Mouse (Mus musculus): Measurements from ENCODE around the gene Ubash3a. TPM values are rescaled to one million over a fixed set of nuclear protein-coding genes. Genes with fewer than 3 reads are reported as not detected.

The Ubash3a gene
- total and polyA plus RNA-seq, 3 experiments = 0.29 to 0.36 TPM; not detected in 1

GRCm38 (mm10) chr17:31288999-31289726 lies 81.5 kb downstream of the Ubash3a start:
- DNase-seq = no peak
- intact Hi-C loops (cut with DNase I) = no loop called here
- Histone ChIP-seq H3K27me3 (ENCODE audit: control insufficient read depth, insufficient read depth, low read length) (no peaks in the 10 kb centered on the region), H3K4me1 (ENCODE audit: control insufficient read depth, insufficient read depth, low read length) (no peaks in the 10 kb centered on the region), H3K27ac (no peak overlapping the region), H3K36me3 (ENCODE audit: control insufficient read depth, insufficient read depth, low read length) (no peaks in the 10 kb centered on the region), H3K4me3 (no peak overlapping the region), H3K9ac (ENCODE audit: low read depth, low read length) (no peak overlapping the region), H3K79me2 (replicated peaks; ENCODE audit: control insufficient read depth, insufficient read depth, low read length) (no peaks in the 10 kb centered on the region)
- TF ChIP-seq POLR2A (IDR thresholded peaks at IDR 0.05; ENCODE audit: insufficient read depth, low read depth, low read length) = no peak
- TF ChIP-seq EP300 (IDR thresholded peaks at IDR 0.05; ENCODE audit: insufficient read depth, low read depth, low read length) = no peak
- no peak for TF ChIP-seq CTCF (IDR thresholded peaks at IDR 0.05)
- WGBS = 46% methylated on average over 7 of the region's 7 CpGs

GRCm38 (mm10) chr17:31290311-31290710 lies 82.6 kb downstream of the Ubash3a start:
- intact Hi-C loops (cut with DNase I) = no loop called here
- TF ChIP-seq POLR2A (IDR thresholded peaks at IDR 0.05; ENCODE audit: insufficient read depth, low read depth, low read length) (no peak), CTCF (IDR thresholded peaks at IDR 0.05) (no peak), EP300 (IDR thresholded peaks at IDR 0.05; ENCODE audit: insufficient read depth, low read depth, low read length) (no peak)
- Histone ChIP-seq H3K79me2 (replicated peaks; ENCODE audit: control insufficient read depth, insufficient read depth, low read length) (no peaks in the 10 kb centered on the region), H3K27ac (no peak overlapping the region), H3K36me3 (ENCODE audit: control insufficient read depth, insufficient read depth, low read length) (no peaks in the 10 kb centered on the region), H3K4me3 (no peak overlapping the region), H3K9ac (ENCODE audit: low read depth, low read length) (no peak overlapping the region), H3K4me1 (ENCODE audit: control insufficient read depth, insufficient read depth, low read length) (no peaks in the 10 kb centered on the region), H3K27me3 (ENCODE audit: control insufficient read depth, insufficient read depth, low read length) (no peaks in the 10 kb centered on the region)
- no peak for DNase-seq

GRCm38 (mm10) chr17:31290859-31291258 lies 83.2 kb downstream of the Ubash3a start:
- H3K9ac ChIP-seq (ENCODE audit: low read depth, low read length) = no peak overlapping the region
- DNase-seq = no peak
- H3K79me2 ChIP-seq (replicated peaks; ENCODE audit: control insufficient read depth, insufficient read depth, low read length) = no peaks in the 10 kb centered on the region
- H3K4me3 ChIP-seq = no peak overlapping the region
- H3K27ac ChIP-seq = no peak overlapping the region
- no peaks in the 10 kb centered on the region for H3K27me3 ChIP-seq (ENCODE audit: control insufficient read depth, insufficient read depth, low read length)
- intact Hi-C loops (cut with DNase I) = no loop called here
- H3K4me1 ChIP-seq (ENCODE audit: control insufficient read depth, insufficient read depth, low read length) = no peaks in the 10 kb centered on the region
- no peaks in the 10 kb centered on the region for H3K36me3 ChIP-seq (ENCODE audit: control insufficient read depth, insufficient read depth, low read length)
- no peak for TF ChIP-seq POLR2A (IDR thresholded peaks at IDR 0.05; ENCODE audit: insufficient read depth, low read depth, low read length)
- no peak for TF ChIP-seq EP300 (IDR thresholded peaks at IDR 0.05; ENCODE audit: insufficient read depth, low read depth, low read length)
- no peak for TF ChIP-seq CTCF (IDR thresholded peaks at IDR 0.05)
- 54% methylated on average over 6 of the region's 6 CpGs for WGBS

GRCm38 (mm10) chr17:31294363-31295214 lies 86.9 kb downstream of the Ubash3a start:
- no peaks in the 10 kb centered on the region; the same call in 1 of the 2 replicates for H3K79me2 ChIP-seq (replicated peaks; ENCODE audit: control insufficient read depth, insufficient read depth, low read length)
- WGBS = 79% methylated on average over 15 of the region's 15 CpGs
- no peaks in the 10 kb centered on the region for H3K27me3 ChIP-seq (ENCODE audit: control insufficient read depth, insufficient read depth, low read length)
- intact Hi-C loops (cut with DNase I) = loop anchor here (2.0 kb wide), 1 partner anchor 14 kb away; no protein-coding TSS in a partner anchor
- no peaks in the 10 kb centered on the region for H3K36me3 ChIP-seq (ENCODE audit: control insufficient read depth, insufficient read depth, low read length)
- no peaks in the 10 kb centered on the region for H3K4me1 ChIP-seq (ENCODE audit: control insufficient read depth, insufficient read depth, low read length)
- no peak for DNase-seq
- H3K9ac ChIP-seq (ENCODE audit: low read depth, low read length) = no peak overlapping the region
- TF ChIP-seq CTCF (IDR thresholded peaks at IDR 0.05) (peak; percentile 78), POLR2A (IDR thresholded peaks at IDR 0.05; ENCODE audit: insufficient read depth, low read depth, low read length) (no peak), EP300 (IDR thresholded peaks at IDR 0.05; ENCODE audit: insufficient read depth, low read depth, low read length) (no peak)
- H3K27ac ChIP-seq = no peak overlapping the region
- H3K4me3 ChIP-seq = no peak overlapping the region

GRCm38 (mm10) chr17:31295215-31295891 lies 87.7 kb downstream of the Ubash3a start:
- peak overlapping the region; percentile 62 for H3K4me3 ChIP-seq
- peak; percentile 65 for TF ChIP-seq CTCF (IDR thresholded peaks at IDR 0.05)
- no peak for TF ChIP-seq EP300 (IDR thresholded peaks at IDR 0.05; ENCODE audit: insufficient read depth, low read depth, low read length)
- no peak overlapping the region for H3K27ac ChIP-seq
- peak in 1 of 2 experiments; percentile 61 for DNase-seq
- no peak overlapping the region; the same call in 1 of the 2 replicates for H3K9ac ChIP-seq (ENCODE audit: low read depth, low read length)
- H3K79me2 ChIP-seq (replicated peaks; ENCODE audit: control insufficient read depth, insufficient read depth, low read length) = no peaks in the 10 kb centered on the region; the same call in 1 of the 2 replicates
- 39% methylated on average over 25 of the region's 25 CpGs for WGBS
- H3K36me3 ChIP-seq (ENCODE audit: control insufficient read depth, insufficient read depth, low read length) = no peaks in the 10 kb centered on the region
- intact Hi-C loops (cut with DNase I) = loop anchor here (2.0 kb wide), 1 partner anchor 15 kb away; no protein-coding TSS in a partner anchor
- no peaks in the 10 kb centered on the region for H3K27me3 ChIP-seq (ENCODE audit: control insufficient read depth, insufficient read depth, low read length)
- no peaks in the 10 kb centered on the region for H3K4me1 ChIP-seq (ENCODE audit: control insufficient read depth, insufficient read depth, low read length)

Measured in heart, adult 2 months (tissue).